Mouse (Mus musculus): ENCODE data around the gene Baz1b. TPM values are rescaled to one million over a fixed set of nuclear protein-coding genes. Genes with fewer than 3 reads are reported as not detected.

Gene Baz1b
- 47.9 TPM for polyA plus RNA-seq (2014; fragmentation: Illumina TruSeq; extraction: RNeasy Lipid Tissue Mini Kit (QIAGEN cat#74804); ENCODE audit: low read depth, low replicate concordance)

DNA sequence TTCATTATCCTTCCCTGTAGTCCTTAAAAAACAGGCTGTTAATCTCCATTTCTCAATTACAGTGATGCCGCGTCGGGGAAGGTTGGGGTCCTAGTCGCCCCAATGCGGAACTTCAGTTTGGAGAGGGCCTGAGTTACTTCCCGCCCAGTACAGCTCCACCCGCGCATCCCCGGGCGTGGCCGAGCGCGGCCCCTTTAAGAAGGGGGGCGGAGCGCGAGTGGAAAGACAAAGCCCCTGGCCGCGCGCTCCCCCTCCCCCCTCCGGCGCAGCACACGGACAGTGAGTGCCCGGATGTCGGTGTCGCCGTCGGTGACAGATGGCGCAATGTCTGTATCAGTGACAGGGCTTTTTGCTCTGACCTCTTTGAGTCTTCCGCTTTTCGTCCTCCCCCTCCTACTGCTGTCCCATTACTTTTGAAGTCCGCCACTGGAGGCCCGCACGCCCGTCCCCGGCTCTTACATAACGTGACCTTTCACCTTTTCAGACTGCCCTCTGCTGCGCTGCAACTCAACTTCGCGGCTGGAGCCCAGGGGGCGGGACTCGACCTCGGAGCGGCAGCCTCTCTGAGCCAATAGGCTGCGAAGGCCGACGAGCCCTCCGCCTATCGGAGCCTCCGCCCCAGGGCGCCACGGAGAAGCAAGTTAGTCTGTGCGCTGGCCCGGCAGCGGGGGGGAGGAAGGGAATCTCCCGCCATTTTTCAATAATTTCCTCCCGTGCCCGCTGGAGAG lies at the start of gene Baz1b:
Gene Baz1b (plus strand): TSS at position 644 of the 728 bp plus-strand sequence.

GRCm38 (mm10) chr5:135149053-135149819 lies 37.8 kb upstream of the Baz1b start, which contains the start of gene Tbl2:
Gene Tbl2, plus strand, starts transcription at chr5:135149657.

GRCm38 (mm10) chr5:135168063-135169062 lies 18.7 kb upstream of the Baz1b start, which contains the start of gene Bcl7b:
Gene Bcl7b, plus strand, starts transcription at chr5:135168283.

GRCm38 (mm10) chr5:135251079-135251454 lies 64.0 kb downstream of the Baz1b start, which contains the start of gene Fzd9:
Gene Fzd9, minus strand, starts transcription at chr5:135251230.

Other genes with a start within 250 kb of the Baz1b start
- gene Cldn4, start 240.3 kb upstream of the Baz1b start, polyA plus RNA-seq (2014; fragmentation: Illumina TruSeq; extraction: RNeasy Lipid Tissue Mini Kit (QIAGEN cat#74804); ENCODE audit: low read depth, low replicate concordance): 2.8 TPM
- 1.2 TPM for gene Cldn3, start 201.1 kb upstream of the Baz1b start, polyA plus RNA-seq (2014; fragmentation: Illumina TruSeq; extraction: RNeasy Lipid Tissue Mini Kit (QIAGEN cat#74804); ENCODE audit: low read depth, low replicate concordance)
- gene Abhd11, start 178.1 kb upstream of the Baz1b start, polyA plus RNA-seq (2014; fragmentation: Illumina TruSeq; extraction: RNeasy Lipid Tissue Mini Kit (QIAGEN cat#74804); ENCODE audit: low read depth, low replicate concordance): 9.0 TPM
- not detected for gene Stx1a, start 163.8 kb upstream of the Baz1b start, polyA plus RNA-seq (2014; fragmentation: Illumina TruSeq; extraction: RNeasy Lipid Tissue Mini Kit (QIAGEN cat#74804); ENCODE audit: low read depth, low replicate concordance)
- gene Dnajc30, start 123.1 kb upstream of the Baz1b start, polyA plus RNA-seq (2014; fragmentation: Illumina TruSeq; extraction: RNeasy Lipid Tissue Mini Kit (QIAGEN cat#74804); ENCODE audit: low read depth, low replicate concordance): 8.6 TPM
- 12.6 TPM for gene Bud23, start 122.3 kb upstream of the Baz1b start, polyA plus RNA-seq (2014; fragmentation: Illumina TruSeq; extraction: RNeasy Lipid Tissue Mini Kit (QIAGEN cat#74804); ENCODE audit: low read depth, low replicate concordance)
- not detected for gene Vps37d, start 109.0 kb upstream of the Baz1b start, polyA plus RNA-seq (2014; fragmentation: Illumina TruSeq; extraction: RNeasy Lipid Tissue Mini Kit (QIAGEN cat#74804); ENCODE audit: low read depth, low replicate concordance)
- gene Mlxipl, start 97.4 kb upstream of the Baz1b start, polyA plus RNA-seq (2014; fragmentation: Illumina TruSeq; extraction: RNeasy Lipid Tissue Mini Kit (QIAGEN cat#74804); ENCODE audit: low read depth, low replicate concordance): 2.8 TPM
- gene Tbl2, start 37.6 kb upstream of the Baz1b start, polyA plus RNA-seq (2014; fragmentation: Illumina TruSeq; extraction: RNeasy Lipid Tissue Mini Kit (QIAGEN cat#74804); ENCODE audit: low read depth, low replicate concordance): 6.5 TPM
- gene Bcl7b, start 19.0 kb upstream of the Baz1b start, polyA plus RNA-seq (2014; fragmentation: Illumina TruSeq; extraction: RNeasy Lipid Tissue Mini Kit (QIAGEN cat#74804); ENCODE audit: low read depth, low replicate concordance): 9.1 TPM
- 0.25 TPM for gene Fzd9, start 64.0 kb downstream of the Baz1b start, polyA plus RNA-seq (2014; fragmentation: Illumina TruSeq; extraction: RNeasy Lipid Tissue Mini Kit (QIAGEN cat#74804); ENCODE audit: low read depth, low replicate concordance)
- not detected for gene Fkbp6, start 162.8 kb downstream of the Baz1b start, polyA plus RNA-seq (2014; fragmentation: Illumina TruSeq; extraction: RNeasy Lipid Tissue Mini Kit (QIAGEN cat#74804); ENCODE audit: low read depth, low replicate concordance)
- not detected for gene Trim50, start 166.0 kb downstream of the Baz1b start, polyA plus RNA-seq (2014; fragmentation: Illumina TruSeq; extraction: RNeasy Lipid Tissue Mini Kit (QIAGEN cat#74804); ENCODE audit: low read depth, low replicate concordance)
- gene Nsun5, start 182.7 kb downstream of the Baz1b start, polyA plus RNA-seq (2014; fragmentation: Illumina TruSeq; extraction: RNeasy Lipid Tissue Mini Kit (QIAGEN cat#74804); ENCODE audit: low read depth, low replicate concordance): 4.1 TPM
- 3.0 TPM for gene Pom121, start 207.3 kb downstream of the Baz1b start, polyA plus RNA-seq (2014; fragmentation: Illumina TruSeq; extraction: RNeasy Lipid Tissue Mini Kit (QIAGEN cat#74804); ENCODE audit: low read depth, low replicate concordance)